Mouse (Mus musculus): ENCODE results near the gene Fnbp1.

Fnbp1 gene

DNA sequence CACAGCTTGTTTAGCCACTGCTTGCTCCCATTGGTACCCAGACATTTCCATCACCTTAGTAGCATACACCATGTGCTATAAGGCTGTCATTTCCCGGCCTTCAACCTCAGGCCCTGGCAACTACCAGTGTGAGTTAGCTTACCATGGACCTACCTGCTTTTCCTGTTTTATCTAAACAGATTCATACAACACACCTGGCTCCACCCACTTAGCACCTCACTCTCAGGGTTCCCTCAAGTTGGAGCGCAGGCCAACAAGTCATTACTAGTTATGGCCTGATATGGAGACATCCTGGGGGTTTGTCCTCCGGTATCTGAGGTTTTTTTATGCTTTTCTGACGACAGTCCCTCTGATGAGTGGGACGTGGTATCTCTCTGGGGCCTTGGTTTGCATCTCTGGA lies 18.3 kb downstream of the Fnbp1 start:
- no peak for DNase-seq

- no peak for DNase-seq
These were observed 19.0 kb downstream of the Fnbp1 start for GRCm38 (mm10) chr2:31122806-31123205.

- no peak for DNase-seq
These were observed 20.6 kb downstream of the Fnbp1 start for GRCm38 (mm10) chr2:31121131-31121693.

GRCm38 (mm10) chr2:31119795-31120194 lies 22.0 kb downstream of the Fnbp1 start:
- no peak for DNase-seq

DNA sequence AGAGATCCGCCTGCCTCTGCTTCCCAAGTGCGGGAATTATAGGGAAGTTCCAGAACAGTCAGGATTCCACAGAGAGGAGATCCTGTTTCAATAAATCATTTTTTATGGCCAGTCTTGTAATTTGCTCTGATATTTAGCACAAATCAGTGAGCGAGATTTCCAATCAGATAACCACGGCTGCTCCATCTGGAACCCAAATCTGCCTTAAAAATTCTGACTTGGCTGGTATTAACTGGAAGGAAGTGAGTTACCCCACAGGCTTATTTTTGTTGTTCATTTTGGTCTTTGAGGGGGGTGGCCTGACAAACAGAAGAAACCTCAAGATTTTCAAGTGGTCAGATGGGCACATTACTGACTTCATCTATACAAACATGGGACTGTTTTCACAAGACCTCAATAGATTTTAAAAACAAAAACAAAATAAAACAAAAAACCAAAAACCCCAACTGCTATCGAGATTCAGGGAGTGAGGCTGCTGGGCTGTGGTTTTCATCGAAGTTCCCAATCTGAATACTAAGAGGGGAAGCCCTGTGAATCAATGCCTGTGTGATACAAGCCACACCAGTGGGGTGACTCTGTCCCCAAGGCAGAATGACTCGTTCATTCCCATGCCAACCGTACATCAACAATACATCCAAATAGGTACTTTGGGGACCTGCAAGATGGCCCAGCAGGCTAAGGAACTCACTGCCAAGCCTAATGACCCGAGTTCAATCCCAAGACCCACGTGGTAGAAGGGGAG lies 23.0 kb downstream of the Fnbp1 start:
- DNase-seq: peak in 1 of 2 experiments; percentile 26

DNA sequence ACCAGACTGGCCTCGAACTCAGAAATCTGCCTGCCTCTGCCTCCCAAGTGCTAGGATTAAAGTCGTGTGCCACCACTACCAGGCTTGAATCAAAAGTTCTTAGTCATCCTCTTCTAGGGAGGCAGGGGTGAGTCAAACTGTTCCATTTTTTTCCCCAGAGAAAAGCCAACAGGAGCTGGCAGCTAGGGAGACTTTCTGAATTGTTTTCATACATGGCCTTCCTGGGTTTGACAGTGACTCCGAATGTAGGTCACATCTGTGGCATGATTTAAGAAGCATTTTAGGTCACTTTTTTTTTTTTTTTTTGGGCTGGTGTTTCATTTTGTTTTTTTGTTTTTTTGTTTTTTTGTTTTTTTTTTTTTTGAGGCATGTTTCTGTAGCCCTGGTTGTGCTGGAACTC lies 23.6 kb downstream of the Fnbp1 start:
- DNase-seq: no peak

- DNase-seq: peak; percentile 43 to 50
These were observed 25.7 kb downstream of the Fnbp1 start for GRCm38 (mm10) chr2:31115943-31116731.

DNA sequence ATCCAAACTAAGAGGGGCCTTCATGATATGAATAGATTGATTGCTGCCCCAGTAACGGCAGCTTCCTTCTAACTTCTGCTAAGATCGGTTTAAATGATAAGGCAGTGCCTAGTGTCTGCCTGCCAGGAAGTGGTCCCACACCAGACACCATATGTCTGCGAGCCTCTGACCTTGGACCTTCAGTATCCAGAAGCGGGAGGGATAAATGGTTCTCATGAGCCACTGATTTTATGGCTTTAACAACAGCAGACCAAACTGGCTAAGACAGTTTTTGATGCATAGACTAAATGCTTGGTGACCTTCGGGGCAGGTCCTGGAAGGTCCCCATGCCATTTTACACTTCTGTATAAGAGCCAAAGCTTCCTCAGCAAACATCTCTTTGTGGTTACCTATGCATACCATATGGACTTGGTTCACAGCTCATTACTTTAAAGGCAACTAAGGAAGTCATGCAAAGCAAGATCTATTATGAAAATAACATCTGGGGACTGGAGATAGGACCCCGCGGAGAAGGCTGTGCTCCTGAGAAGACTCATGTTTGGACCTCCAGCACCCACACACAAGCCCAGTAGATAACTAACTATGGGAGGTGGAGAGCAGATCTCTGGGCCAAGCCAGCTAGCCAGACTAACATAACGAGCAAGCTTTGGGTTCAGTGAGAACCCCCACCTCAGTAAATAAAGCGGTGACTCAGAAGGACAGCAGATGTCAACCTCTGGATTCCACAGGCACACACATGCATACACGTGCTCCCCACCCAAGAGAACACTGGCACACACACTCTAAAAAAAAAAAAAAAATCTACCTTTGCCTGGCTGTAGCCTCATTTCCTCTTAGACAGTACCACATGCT lies 26.5 kb downstream of the Fnbp1 start:
- DNase-seq: peak; percentile 37 to 44

DNA sequence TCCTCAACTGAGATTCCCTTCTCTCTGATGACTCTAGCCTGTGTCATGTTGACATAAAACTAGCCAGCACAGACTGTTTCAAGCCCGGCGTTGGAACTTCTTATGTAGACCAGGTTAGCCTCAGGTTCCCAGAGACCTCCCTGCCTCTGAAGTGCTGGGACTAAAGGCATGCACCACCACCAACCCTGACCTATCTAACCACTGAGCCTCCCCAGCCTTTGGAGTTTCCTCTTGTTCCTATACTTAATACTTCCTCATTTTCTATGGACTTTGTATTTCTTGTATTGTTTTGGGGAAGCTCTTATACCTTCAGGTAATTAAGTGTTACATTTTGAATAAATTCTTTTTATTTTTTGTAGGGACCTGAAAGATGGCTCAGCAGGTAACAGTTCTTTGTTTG lies 27.6 kb downstream of the Fnbp1 start:
- no peak for DNase-seq

- no peak for DNase-seq
These were observed 30.1 kb downstream of the Fnbp1 start for GRCm38 (mm10) chr2:31111685-31112084.

GRCm38 (mm10) chr2:31109960-31110548 lies 31.8 kb downstream of the Fnbp1 start:
- DNase-seq: no peak

GRCm38 (mm10) chr2:31108186-31108585 lies 33.6 kb downstream of the Fnbp1 start:
- no peak for DNase-seq

DNA sequence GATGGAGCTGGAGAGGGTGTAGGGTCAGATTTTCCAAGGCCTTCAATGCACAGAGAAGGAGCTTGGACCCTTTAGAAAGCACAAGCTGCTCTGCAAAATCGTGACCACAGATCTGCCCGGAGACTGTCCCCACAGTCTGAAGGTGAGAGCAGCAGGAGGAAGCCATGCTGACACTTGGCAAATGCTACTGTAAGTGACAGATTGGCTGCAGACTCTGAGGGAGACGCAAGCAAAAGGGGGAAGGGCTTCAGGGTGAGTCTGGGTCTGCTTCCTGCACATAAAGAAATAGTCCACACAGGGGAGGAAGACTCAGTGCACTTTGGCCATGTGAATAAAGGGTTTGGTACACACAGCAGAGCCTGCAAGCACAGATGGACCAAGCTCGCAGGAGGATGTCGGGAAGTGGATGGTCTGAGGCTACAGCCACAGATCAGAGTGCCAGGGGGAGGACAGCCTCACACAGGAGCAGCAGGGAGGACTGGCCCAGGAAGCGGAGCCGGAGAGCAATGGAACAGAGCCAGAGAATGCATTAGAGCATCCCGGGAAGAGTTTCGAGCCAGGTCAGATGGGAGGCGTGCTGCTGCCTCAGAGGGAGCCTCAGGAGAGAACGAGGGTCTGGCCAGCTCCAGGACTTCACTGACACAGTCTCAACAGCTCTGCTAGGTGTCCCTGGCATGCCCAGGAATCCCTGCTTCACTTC lies 35.0 kb downstream of the Fnbp1 start:
- no peak for DNase-seq

- no peak for DNase-seq
These were observed 35.8 kb downstream of the Fnbp1 start for GRCm38 (mm10) chr2:31106004-31106403.

GRCm38 (mm10) chr2:31105279-31105678 lies 36.5 kb downstream of the Fnbp1 start:
- DNase-seq: no peak

DNA sequence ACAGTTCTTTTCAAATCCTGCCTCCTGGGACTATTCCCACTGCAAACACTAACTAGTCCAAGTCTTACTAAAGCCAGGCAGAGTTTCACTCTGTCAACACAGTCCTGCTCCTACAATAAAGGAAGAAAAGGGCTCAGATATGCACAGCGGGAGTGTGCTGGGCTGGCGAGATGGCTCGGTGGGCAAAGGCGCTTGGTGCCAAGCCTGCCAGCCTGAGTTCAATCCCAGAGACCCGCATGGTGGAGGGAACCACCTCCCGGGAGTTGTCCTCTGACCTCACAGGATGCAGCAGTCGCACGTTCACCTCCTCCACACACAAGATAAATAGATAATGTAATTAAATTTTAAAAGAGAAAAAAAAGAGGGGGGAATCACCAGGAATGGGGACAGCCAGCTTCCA lies 38.5 kb downstream of the Fnbp1 start:
- DNase-seq: no peak

DNA sequence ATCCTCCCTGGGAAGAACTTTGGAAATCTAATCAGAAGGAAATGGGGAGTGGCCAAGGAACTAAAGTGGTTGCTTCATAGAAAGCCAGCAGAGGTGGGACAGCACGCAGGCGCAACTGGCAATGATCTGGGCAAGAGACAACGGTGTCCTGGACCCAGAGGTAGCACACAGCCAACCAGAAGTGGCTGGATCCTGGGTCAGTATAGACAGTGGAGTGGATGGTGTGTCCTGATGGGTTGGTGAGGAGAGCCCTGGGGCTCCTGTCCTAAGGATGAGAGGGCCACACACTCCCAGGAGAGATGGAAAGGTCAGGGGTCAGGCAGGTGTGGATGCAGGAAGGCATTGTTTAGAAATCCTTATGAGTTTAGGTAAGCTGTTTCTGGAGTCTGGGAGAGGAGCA lies 40.5 kb downstream of the Fnbp1 start:
- DNase-seq: no peak

DNA sequence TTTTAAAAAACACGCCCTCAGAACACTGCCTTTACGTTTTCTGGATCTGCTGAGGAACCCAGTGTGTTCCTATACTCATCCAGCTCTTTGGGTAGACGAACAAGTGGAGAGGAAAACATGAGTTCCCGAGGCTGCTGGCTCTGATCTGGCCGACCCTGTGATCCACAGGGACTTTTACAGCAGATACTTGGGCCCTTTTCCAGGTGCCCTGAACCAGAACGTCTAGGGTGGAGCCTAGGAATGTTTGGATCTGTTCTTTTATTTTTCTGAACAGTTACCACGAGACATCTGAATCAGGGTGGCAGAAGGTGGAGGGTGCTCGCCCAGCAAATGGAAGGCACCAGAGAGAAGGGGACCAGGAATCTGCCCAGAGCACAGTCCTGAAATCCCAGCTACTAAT lies 42.7 kb downstream of the Fnbp1 start:
- no peak for DNase-seq

DNA sequence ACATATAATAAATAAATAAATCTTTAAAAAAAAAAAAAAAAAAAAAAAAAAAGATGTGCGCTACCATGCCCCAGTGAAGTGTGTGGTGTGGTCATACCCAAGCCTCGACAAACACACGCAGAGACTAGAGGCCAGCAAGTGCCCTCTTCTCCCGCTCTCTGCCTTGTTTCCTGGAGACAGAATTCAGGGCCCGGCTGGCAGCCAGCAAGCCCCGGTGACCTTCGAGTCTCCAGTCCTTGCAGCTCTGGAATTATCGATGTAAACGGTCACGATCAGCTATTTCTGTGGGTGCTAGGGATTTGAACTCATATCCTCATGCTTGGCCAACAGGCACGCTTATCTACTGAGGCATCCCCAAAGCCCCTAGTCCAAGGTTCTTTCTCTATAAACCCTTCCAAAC lies 43.2 kb downstream of the Fnbp1 start:
- no peak for DNase-seq

DNA sequence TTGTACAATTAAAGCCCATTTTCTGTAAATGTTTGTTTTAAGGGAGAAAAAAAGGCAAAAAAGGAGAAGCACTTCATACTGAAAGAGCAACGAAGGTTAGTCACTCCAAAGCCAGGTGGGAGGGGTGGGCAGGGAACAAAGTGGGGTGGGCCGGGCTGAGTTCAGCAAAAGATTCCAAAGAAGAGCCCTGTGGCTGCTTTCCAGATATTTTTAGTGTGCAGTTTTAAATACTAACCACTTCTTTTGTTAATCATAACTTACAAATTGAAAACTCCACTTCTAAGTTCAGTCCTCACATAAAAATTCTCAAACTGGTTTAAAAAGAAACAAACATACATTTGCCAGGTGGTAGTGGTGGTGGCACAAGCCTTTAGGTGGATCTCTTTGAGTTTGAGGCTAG lies 44.5 kb downstream of the Fnbp1 start:
- no peak for DNase-seq

DNA sequence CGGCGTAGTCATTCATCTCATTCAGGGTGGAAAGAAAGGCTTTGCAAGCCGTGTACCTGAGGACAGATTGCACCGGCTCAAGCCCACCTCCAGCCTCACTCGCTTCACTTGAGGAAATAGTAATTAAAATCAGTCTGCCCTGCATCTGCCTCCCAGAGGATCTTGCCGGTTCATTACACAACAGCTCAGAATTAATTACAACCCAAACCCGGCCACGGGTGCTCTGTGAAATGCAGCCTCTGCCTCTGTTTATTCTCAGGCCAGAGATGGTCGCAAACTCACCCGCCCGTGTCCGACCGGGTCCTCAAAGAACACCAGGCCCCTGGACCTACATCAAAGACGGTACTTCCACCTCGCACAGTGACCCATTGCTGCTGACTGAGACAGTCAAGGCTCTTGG lies 45.7 kb downstream of the Fnbp1 start:
- DNase-seq: no peak

GRCm38 (mm10) chr2:31094565-31094964 lies 47.2 kb downstream of the Fnbp1 start:
- no peak for DNase-seq

All from B cell, adult 2 months (primary cell).